Mouse (Mus musculus): Measurements from ENCODE around the gene Akap7. TPM values are rescaled to one million over a fixed set of nuclear protein-coding genes. Genes with fewer than 3 reads are reported as not detected.

The Akap7 gene
- 10 to 100 TPM; 14.7 to 20.7 TPM for total RNA-seq (2021)
- long read RNA-seq, experiment 1, partial matches to known transcripts = 0 of 7 reads
- long read RNA-seq, experiment 1, other reads (novel, unspliced or antisense) = 7 of 7 reads
- long read RNA-seq, experiment 2, partial matches to known transcripts = 0 of 7 reads
- long read RNA-seq, experiment 2, other reads (novel, unspliced or antisense) = 7 of 7 reads

GRCm38 (mm10) chr10:25307770-25308169, at the start of gene Akap7:
TSS of gene Akap7 (minus strand) at chr10:25307870.
- no peak for DNase-seq (ENCODE audit: low spot score)

DNA sequence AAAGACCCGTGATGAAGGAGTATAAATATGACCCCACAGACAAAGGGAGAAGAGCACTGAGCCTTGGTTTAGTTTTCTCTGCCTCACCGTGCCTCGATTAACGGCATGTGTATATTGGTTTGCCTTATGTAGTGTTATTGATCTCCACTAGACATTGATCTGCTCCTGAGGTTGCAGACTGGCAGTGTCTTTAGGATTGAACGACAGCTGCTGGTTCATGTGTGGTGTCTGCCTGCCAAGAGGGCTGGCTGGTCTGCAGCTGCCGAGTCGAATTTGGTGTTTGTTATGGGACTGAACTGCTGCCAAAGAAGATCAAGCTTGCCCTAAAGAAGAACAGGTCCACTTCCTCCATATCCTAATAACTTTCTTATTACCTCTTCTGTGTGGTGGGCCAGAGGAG, 46.7 kb upstream of the Akap7 start:
- DNase-seq (ENCODE audit: low spot score) = no peak

- no peak for DNase-seq (ENCODE audit: low spot score)
Measured at GRCm38 (mm10) chr10:25353941-25354340, 46.3 kb upstream of the Akap7 start.

DNA sequence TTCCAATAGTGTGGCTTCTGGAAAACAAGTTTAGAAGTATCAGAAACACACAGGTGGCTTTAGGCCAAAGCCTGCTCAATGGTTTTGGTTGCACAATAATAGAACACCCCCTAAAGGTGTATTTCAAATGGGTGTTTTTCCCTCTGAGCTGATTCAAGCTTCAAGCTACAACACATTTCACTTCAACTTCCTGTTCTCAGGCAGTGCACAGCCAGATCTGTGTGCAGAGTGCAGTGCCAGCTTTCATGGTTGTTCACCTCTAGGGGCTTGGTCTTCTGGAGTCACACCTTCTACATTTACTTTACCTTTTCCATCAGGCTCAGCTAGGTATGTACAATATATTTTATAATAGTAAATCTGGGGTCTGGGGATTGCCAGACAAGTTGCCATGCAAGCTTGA, 35.1 kb upstream of the Akap7 start:
- DNase-seq (ENCODE audit: low spot score) = no peak

- no peak for DNase-seq (ENCODE audit: low spot score)
Measured at GRCm38 (mm10) chr10:25340675-25341074, 33.0 kb upstream of the Akap7 start.

DNA sequence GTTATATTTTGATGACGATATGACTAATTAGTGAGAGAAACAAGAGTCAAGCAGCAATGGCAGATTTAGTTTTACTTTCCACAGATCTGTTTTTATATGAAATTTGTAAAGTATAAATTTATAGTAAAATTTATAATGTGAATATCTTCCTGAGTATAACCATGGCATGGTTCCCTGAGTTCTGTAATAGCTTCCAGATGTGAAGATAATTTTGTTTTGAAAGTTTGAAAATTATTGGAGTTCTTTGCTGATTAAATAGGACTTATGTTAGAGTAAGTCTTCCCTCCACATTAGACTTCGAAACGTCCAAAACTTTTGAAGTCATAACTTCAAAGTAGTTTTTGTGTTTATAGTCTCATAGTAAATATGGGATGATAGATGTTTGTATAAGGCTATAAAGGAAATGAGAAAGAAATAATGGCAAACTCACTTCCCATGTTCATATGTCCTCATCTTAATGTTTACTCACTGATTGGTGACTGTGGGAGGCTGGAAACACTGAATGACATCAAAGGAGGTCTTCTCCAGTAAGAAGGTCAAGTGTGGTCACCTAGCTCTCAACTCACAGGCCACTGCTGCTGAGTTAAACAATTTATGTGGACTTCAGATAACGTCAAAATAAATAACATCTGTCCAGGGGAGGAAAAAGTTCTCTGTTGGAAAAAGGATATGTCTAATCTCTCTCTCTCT, 25.9 kb upstream of the Akap7 start:
- no peak for DNase-seq (ENCODE audit: low spot score)

GRCm38 (mm10) chr10:25331321-25332049, 23.8 kb upstream of the Akap7 start:
- peak; percentile 35 for DNase-seq (ENCODE audit: low spot score)

DNA sequence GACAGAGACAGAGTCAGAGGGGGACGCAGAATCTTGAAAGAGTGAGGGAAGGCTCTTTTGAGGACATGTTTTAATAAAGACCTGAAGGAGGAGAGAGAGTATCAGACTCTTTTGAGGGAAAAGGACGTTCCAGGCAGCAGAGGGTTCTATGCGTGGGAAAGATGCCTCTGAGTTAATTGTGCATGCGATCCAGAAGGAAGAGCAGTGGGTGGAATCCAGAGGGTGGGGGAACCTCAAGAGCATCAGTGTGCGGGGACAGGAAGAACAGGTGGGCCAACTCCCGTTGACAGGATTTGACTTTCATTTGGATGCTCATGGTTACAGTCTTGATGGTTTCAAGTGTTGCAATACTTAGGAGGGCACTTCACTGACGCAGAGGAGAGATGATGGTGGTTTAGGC, 22.4 kb upstream of the Akap7 start:
- DNase-seq (ENCODE audit: low spot score) = no peak

- DNase-seq (ENCODE audit: low spot score) = no peak
Measured at GRCm38 (mm10) chr10:25327511-25327910, 19.8 kb upstream of the Akap7 start.

DNA sequence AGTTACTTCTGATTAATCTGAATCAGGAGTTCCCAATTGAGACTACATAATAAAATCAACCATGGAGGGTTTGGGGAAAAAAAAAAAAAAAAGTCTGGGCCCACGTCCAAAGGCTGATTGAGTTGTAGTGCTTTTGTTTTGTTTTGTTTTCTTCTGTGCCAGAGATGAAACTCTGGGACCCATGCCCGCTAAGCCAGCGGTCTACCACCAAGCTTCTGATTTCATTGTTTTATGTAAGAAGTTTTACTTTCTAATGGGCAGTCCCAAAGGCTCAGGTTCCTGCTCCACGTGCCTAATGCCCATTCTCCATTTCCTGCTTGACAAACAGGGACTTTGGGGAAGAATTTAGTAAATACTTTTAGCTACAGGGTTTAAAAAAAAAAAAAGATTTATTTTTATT, 18.0 kb upstream of the Akap7 start:
- DNase-seq (ENCODE audit: low spot score) = no peak

- no peak for DNase-seq (ENCODE audit: low spot score)
Measured at GRCm38 (mm10) chr10:25321198-25321597, 13.5 kb upstream of the Akap7 start.

DNA sequence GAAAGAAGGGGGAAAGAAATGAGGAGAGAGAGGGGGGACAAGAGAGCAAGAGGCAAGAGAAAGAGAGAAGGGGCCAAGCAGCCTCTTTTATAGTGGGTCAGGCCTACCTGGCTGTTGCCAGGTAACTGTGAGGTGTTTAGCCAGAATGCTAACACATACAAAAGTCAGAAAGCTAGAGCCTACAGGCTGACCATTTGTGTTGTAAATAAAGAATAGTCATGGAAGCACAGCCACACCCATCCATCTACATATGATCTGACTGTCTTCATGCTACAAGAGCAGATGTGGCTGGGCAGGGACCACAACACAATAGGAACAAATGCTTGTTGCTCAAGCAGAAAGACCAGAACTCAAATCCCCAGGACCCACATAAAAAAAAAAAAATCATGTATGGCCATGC, 11.9 kb upstream of the Akap7 start:
- no peak for DNase-seq (ENCODE audit: low spot score)

DNA sequence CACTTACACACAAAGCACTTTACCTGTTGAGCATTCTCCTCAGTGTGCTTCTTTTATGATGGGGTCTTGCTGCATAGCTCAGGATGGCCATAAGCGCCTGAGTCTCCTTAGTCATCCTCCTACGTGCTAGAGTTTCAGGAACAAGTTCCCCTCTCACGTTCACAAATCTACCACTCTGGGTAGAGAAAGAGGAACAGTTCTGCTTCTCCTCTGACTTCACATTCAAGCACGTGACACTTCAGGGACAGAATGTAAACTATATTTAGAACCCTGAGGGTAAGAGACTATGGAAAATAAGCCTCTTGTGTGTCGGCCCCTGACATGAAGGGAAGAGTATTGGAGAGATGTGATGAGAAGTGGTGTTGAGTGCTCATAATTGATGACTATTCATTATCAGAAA, 10.7 kb upstream of the Akap7 start:
- no peak for DNase-seq (ENCODE audit: low spot score)

DNA sequence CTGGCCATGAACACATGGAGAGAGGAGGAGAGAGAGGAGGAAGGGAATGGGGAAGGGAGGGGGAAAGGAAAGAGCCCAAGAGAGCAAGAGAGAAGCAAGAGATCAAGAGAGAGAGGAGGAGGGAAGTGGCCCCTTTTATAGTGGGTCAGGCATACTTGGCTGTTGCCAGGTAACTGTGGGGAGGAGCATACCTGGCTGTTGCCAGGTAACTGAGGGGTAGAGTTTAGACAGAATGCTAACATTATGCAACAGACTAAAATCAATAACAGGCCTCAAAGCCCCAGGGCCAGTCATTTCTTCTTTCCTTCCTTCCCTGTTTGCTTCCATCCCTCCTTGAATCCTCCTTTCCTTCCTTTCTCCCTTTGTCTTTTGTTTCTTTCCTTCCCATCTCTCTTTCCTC, 10.0 kb upstream of the Akap7 start:
- DNase-seq (ENCODE audit: low spot score) = no peak

DNA sequence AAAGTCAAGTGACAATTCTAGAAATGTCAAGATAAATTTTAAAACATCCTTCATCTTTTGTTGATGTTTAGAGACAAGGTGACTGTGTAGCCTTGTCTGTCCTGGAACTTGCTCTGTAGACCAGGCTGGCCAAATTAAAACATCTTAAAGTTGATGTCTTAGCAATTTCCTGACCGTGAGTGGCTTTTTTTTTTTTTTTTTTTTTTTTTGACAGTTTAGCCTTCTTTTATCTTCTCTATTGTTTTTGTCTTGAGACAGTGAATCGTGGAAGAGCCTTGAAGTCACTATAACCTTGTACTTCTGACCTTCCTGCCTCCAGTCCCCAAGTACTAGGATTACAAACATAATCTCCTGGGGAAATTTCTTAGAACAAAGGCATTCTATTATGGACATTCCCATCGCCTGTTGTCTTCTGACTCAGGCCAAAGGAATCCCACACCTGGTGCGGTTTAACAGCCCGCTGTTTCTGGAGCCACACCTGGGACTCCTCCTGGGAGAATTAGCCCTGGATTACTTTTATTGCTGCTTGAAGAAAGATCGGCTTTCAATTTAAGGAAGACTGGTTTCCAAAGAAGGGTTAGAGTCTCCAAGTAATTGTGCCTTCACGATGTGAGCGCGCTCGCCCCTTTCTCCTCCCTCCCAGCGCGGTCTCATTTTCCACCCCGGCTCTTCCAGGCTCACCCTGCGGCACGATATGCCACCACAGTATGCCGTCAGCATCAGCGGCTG, 6.3 kb upstream of the Akap7 start:
- DNase-seq (ENCODE audit: low spot score) = no peak

- DNase-seq (ENCODE audit: low spot score) = no peak
Measured at GRCm38 (mm10) chr10:25311554-25312212, 4.0 kb upstream of the Akap7 start.

DNA sequence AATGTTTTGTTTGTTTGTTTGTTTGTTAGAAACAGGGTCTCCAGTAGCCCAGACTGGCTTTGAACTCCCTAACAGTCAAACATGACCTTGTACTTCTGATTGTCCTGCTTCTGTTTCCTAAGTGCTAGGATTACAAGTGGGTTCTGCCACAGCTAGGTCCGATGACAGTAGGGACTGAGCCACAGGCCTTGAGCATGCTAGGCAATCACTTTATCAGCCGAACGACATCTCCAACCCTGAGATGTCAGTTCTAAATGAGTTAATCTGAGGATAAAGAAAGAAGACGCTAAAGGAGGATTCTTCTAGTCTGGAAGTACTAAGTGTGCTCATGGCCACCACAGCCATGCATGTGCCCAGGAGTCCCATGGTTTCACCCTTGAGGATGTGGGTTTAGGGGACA, 3.1 kb upstream of the Akap7 start:
- DNase-seq (ENCODE audit: low spot score) = no peak

DNA sequence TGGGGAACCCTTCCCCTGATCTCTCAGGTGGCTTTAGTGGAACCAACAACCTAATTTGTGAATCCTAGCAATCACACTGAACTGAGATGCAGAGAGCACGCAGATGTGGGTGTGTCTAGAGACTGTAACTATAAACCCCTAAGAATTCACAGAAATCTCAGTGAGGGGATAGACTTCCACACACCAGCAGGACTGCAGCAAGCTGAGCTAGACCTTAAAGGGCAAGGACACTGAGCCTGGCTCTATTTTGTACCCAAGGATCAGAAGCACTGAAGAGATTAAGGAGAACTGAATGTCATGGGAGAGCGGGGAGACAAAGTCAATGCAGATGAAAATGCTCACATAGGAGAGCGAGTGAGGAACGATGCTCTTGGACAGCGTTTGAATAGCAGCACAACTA, 2.3 kb upstream of the Akap7 start:
- DNase-seq (ENCODE audit: low spot score) = no peak

DNA sequence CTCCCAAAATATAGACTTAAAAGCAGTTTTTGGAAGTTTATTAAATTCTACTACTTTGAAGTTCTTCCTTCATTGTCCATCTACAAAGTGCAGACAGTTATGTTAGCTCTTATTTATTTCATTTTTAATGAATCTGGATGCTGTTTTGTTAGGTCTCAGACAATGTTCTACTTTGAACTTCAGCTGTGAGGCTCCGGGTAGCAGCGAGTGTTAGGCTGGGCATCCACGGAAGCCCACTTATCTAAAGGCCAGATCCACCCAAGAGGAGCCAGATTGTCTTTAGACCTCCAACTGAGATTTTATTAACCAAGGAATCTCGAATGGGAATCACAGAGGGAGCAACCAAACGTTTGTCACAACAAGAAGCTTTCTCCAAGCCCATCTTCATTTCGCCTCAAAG, 2.5 kb downstream of the Akap7 start:
- DNase-seq (ENCODE audit: low spot score) = no peak

GRCm38 (mm10) chr10:25304608-25305007, 3.1 kb downstream of the Akap7 start:
- no peak for DNase-seq (ENCODE audit: low spot score)

GRCm38 (mm10) chr10:25299031-25299529, 8.6 kb downstream of the Akap7 start:
- DNase-seq (ENCODE audit: low spot score) = no peak
